Mouse (Mus musculus): ENCODE results near the gene Proca1.

Gene Proca1

GRCm38 (mm10) chr11:78165761-78166109 lies 27.5 kb upstream of the Proca1 start:
- CTCF ChIA-PET = no interaction called here

- CTCF ChIA-PET = no interaction called here
Observed at GRCm38 (mm10) chr11:78166161-78166560, 27.0 kb upstream of the Proca1 start.

- CTCF ChIA-PET = no interaction called here
Observed at GRCm38 (mm10) chr11:78166640-78167039, 26.6 kb upstream of the Proca1 start.

- CTCF ChIA-PET = interaction anchor here (0.9 kb wide), 1 partner anchor 9 kb away, joined by 3 read pairs; no protein-coding TSS in a partner anchor
Observed at GRCm38 (mm10) chr11:78167257-78167959, 25.8 kb upstream of the Proca1 start.

- CTCF ChIA-PET = interaction anchor here (0.6 kb wide), 1 partner anchor 95 kb away, joined by 3 read pairs; no protein-coding TSS in a partner anchor
Observed at GRCm38 (mm10) chr11:78168541-78169468, 24.4 kb upstream of the Proca1 start.

- CTCF ChIA-PET = no interaction called here
Observed at GRCm38 (mm10) chr11:78170306-78170705, 22.9 kb upstream of the Proca1 start.

- CTCF ChIA-PET = interaction anchor here (0.9 to 1.4 kb wide), 3 partner anchors 9 to 12 kb away, joined by 3 read pairs; no protein-coding TSS in a partner anchor
Observed at GRCm38 (mm10) chr11:78171328-78171727, 21.9 kb upstream of the Proca1 start.

- CTCF ChIA-PET = interaction anchor here (0.9 to 1.4 kb wide), 2 partner anchors 10 to 13 kb away, joined by 3 read pairs; no protein-coding TSS in a partner anchor
Observed at GRCm38 (mm10) chr11:78172034-78172747, 21.0 kb upstream of the Proca1 start.

- CTCF ChIA-PET = no interaction called here
Observed at GRCm38 (mm10) chr11:78172748-78173383, 20.3 kb upstream of the Proca1 start.

- CTCF ChIA-PET = interaction anchor here (0.6 to 0.7 kb wide), 2 partner anchors 15 to 353 kb away, joined by 3 to 5 read pairs; no protein-coding TSS in a partner anchor
Observed at GRCm38 (mm10) chr11:78174506-78174905, 18.7 kb upstream of the Proca1 start.

GRCm38 (mm10) chr11:78175771-78176401 lies 17.3 kb upstream of the Proca1 start:
- CTCF ChIA-PET = interaction anchor here (0.6 kb wide), 1 partner anchor 1174 kb away, joined by 8 read pairs; no protein-coding TSS in a partner anchor

- CTCF ChIA-PET = interaction anchor here (0.6 to 2.1 kb wide), 2 partner anchors 18 to 141 kb away, joined by 3 to 8 read pairs; no protein-coding TSS in a partner anchor
Observed at GRCm38 (mm10) chr11:78176402-78176862, 16.8 kb upstream of the Proca1 start, which contains the start of the genes Nek8 and Tlcd1. Nek8 (minus strand) TSS chr11:78176675. Tlcd1 (plus strand) TSS chr11:78176711.

- CTCF ChIA-PET = interaction anchor here (0.6 to 2.1 kb wide), 5 partner anchors 15 to 141 kb away, joined by 3 to 8 read pairs (median 3); no protein-coding TSS in a partner anchor
Observed at GRCm38 (mm10) chr11:78176905-78177331, 16.3 kb upstream of the Proca1 start.

GRCm38 (mm10) chr11:78177437-78177836 lies 15.8 kb upstream of the Proca1 start:
- CTCF ChIA-PET = interaction anchor here (0.6 to 2.1 kb wide), 5 partner anchors 15 to 165 kb away, joined by 3 to 8 read pairs (median 3); no protein-coding TSS in a partner anchor

GRCm38 (mm10) chr11:78177903-78178858 lies 15.0 kb upstream of the Proca1 start:
- CTCF ChIA-PET = interaction anchor here (0.6 to 2.1 kb wide), 4 partner anchors 20 to 166 kb away, joined by 3 to 8 read pairs (median 4); no protein-coding TSS in a partner anchor

GRCm38 (mm10) chr11:78178859-78179437 lies 14.2 kb upstream of the Proca1 start:
- CTCF ChIA-PET = interaction anchor here (0.7 to 2.1 kb wide), 3 partner anchors 20 to 133 kb away, joined by 3 to 8 read pairs (median 3); no protein-coding TSS in a partner anchor

GRCm38 (mm10) chr11:78179438-78179999 lies 13.7 kb upstream of the Proca1 start:
- CTCF ChIA-PET = interaction anchor here (0.7 to 0.8 kb wide), 3 partner anchors 83 to 132 kb away, joined by 3 to 6 read pairs (median 3); no protein-coding TSS in a partner anchor
